Mouse (Mus musculus) MEL (cell line): ENCODE measurements at regions not wholly inside any gene's neighbourhood (a gene's known extent, or its start where the extent isn't known, plus 50 kb on each side); places are given as distances from the start of the nearest gene placed in this dataset.

Source experiments
- DNase-seq: peaks from one replicate; pipeline ENCODE4 v3.0.0; 2011; ENCODE audit warnings: low read depth, low spot score
- H3K27ac ChIP-seq: 2 replicates; pipeline ENCODE4 v1.5.1; 2012; ENCODE audit warnings: low read depth, mild to moderate bottlenecking, control low read depth, low read length, moderate library complexity; ENCODE audit not compliant: control insufficient read depth
- H3K27me3 ChIP-seq, 2 experiments: fragments of 150-350 bp in 1 of 2; sonication (generic) in 1 of 2; 2 replicates each; pipeline ENCODE4 v1.6.1; 2012; ENCODE audit warnings: low read length in 2 of 2, mild to moderate bottlenecking in 2 of 2, improper control_type of control experiment in 1 of 2, moderate library complexity in 1 of 2; ENCODE audit not compliant: insufficient read depth in 2 of 2, control insufficient read depth in 1 of 2
- H3K36me3 ChIP-seq, 2 experiments: 2 replicates each; pipeline ENCODE4 v1.6.1; 2012 to 2014; ENCODE audit warnings: low read length in 2 of 2, improper control_type of control experiment in 1 of 2, inconsistent platforms in 1 of 2, mild to moderate bottlenecking in 1 of 2; ENCODE audit not compliant: insufficient read depth in 2 of 2, control insufficient read depth in 1 of 2
- H3K4me1 ChIP-seq, 2 experiments: fragments of 150-350 bp in 1 of 2; sonication (generic) in 1 of 2; 2 replicates each; pipeline ENCODE4 v1.6.1; 2012; ENCODE audit warnings: low read length in 2 of 2, improper control_type of control experiment in 1 of 2, mild to moderate bottlenecking in 1 of 2; ENCODE audit not compliant: insufficient read depth in 2 of 2, control insufficient read depth in 1 of 2
- H3K4me3 ChIP-seq, 2 experiments: fragments of 150-350 bp in 1 of 2; sonication (generic) in 1 of 2; 2 replicates each; pipeline ENCODE4 v1.5.1; 2012; ENCODE audit warnings: low read depth in 2 of 2, low read length in 2 of 2, mild to moderate bottlenecking in 2 of 2, moderate library complexity in 2 of 2, control low read depth in 1 of 2, improper control_type of control experiment in 1 of 2; ENCODE audit not compliant: control insufficient read depth in 1 of 2, insufficient read depth in 1 of 2
- H3K79me2 ChIP-seq: 2 replicates; pipeline ENCODE4 v1.6.1; 2012; ENCODE audit warnings: mild to moderate bottlenecking, low read length, moderate library complexity; ENCODE audit not compliant: control insufficient read depth, poor library complexity, insufficient read depth
- H3K9ac ChIP-seq: 2 replicates; pipeline ENCODE4 v1.6.1; 2012; ENCODE audit warnings: low read depth, mild to moderate bottlenecking, control low read depth, low read length, moderate library complexity; ENCODE audit not compliant: control insufficient read depth, poor library complexity, severe bottlenecking
- H3K9me3 ChIP-seq: fragments of 150-350 bp; sonication (generic); replicated peaks from 2 replicates; pipeline ENCODE4 v1.6.1; 2012; ENCODE audit warnings: mild to moderate bottlenecking, low read length, improper control_type of control experiment, moderate library complexity; ENCODE audit not compliant: insufficient read depth
- CHD1 ChIP-seq: IDR thresholded peaks from 2 replicates; pipeline ENCODE4 v1.6.1; 2012; ENCODE audit warnings: low read depth, mild to moderate bottlenecking, inconsistent platforms, low read length, improper control_type of control experiment
- CHD2 ChIP-seq: IDR thresholded peaks from 2 replicates; pipeline ENCODE4 v1.6.1; 2011; ENCODE audit warnings: low read length, improper control_type of control experiment
- CTCF ChIP-seq, 3 experiments: IDR thresholded peaks in 2 of 3; conservative IDR thresholded peaks in 1 of 3; 2 replicates each; pipeline ENCODE4 v1.5.1; 2011 to 2012; ENCODE audit warnings: low read length in 3 of 3, low read depth in 2 of 3, mild to moderate bottlenecking in 2 of 3, improper control_type of control experiment in 1 of 3, inconsistent platforms in 1 of 3, mixed read lengths in 1 of 3, moderate library complexity in 1 of 3; ENCODE audit not compliant: control insufficient read depth in 1 of 3, insufficient read depth in 1 of 3, poor library complexity in 1 of 3, severe bottlenecking in 1 of 3
- E2F4 ChIP-seq: IDR thresholded peaks from 2 replicates; pipeline ENCODE4 v1.6.1; 2011; ENCODE audit warnings: low read depth, low read length, improper control_type of control experiment, borderline replicate concordance
- ELF1 ChIP-seq: IDR thresholded peaks from 2 replicates; pipeline ENCODE4 v1.6.1; 2014; ENCODE audit warnings: low read depth, mild to moderate bottlenecking, inconsistent platforms, low read length, improper control_type of control experiment, moderate library complexity
- EP300 ChIP-seq, 2 experiments: IDR thresholded peaks; 2 replicates each; pipeline ENCODE4 v1.6.1; 2011; ENCODE audit warnings: improper control_type of control experiment in 2 of 2, low read length in 2 of 2, low read depth in 1 of 2, mild to moderate bottlenecking in 1 of 2
- ETS1 ChIP-seq: IDR thresholded peaks from 2 replicates; pipeline ENCODE4 v1.6.1; 2012; ENCODE audit warnings: low read depth, mild to moderate bottlenecking, inconsistent platforms, low read length, improper control_type of control experiment, moderate library complexity
- GATA1 ChIP-seq: IDR thresholded peaks from 2 replicates; pipeline ENCODE4 v1.6.1; 2011; ENCODE audit warnings: low read depth, low read length, improper control_type of control experiment
- HCFC1 ChIP-seq: IDR thresholded peaks from 2 replicates; pipeline ENCODE4 v1.6.1; 2012; ENCODE audit warnings: low read depth, mild to moderate bottlenecking, inconsistent platforms, low read length, improper control_type of control experiment, moderate library complexity
- JUND ChIP-seq: IDR thresholded peaks from 2 replicates; pipeline ENCODE4 v1.6.1; 2011; ENCODE audit warnings: low read depth, mild to moderate bottlenecking, improper control_type of control experiment, low read length
- KAT2A ChIP-seq: conservative IDR thresholded peaks from 2 replicates; pipeline ENCODE4 v1.6.1; 2012; ENCODE audit warnings: low read depth, low read length, improper control_type of control experiment, inconsistent platforms
- MAFK ChIP-seq: IDR thresholded peaks from 2 replicates; pipeline ENCODE4 v1.6.1; 2011; ENCODE audit warnings: low read depth, mild to moderate bottlenecking, low read length, improper control_type of control experiment, borderline replicate concordance
- MAZ ChIP-seq: IDR thresholded peaks from 2 replicates; pipeline ENCODE4 v1.6.1; 2012; ENCODE audit warnings: low read depth, mild to moderate bottlenecking, inconsistent platforms, low read length, improper control_type of control experiment
- MEF2A ChIP-seq: IDR thresholded peaks from 2 replicates; pipeline ENCODE4 v1.6.1; 2014; ENCODE audit warnings: low read depth, mild to moderate bottlenecking, inconsistent platforms, low read length, improper control_type of control experiment; ENCODE audit not compliant: poor library complexity, insufficient replicate concordance, severe bottlenecking; ENCODE audit errors: extremely low read depth
- MXI1 ChIP-seq: IDR thresholded peaks from 2 replicates; pipeline ENCODE4 v1.6.1; 2011; ENCODE audit warnings: mild to moderate bottlenecking, low read depth, low read length, improper control_type of control experiment
- MYB ChIP-seq: IDR thresholded peaks from 2 replicates; pipeline ENCODE4 v1.6.1; 2011; ENCODE audit warnings: mild to moderate bottlenecking, low read depth, low read length, improper control_type of control experiment
- MYC ChIP-seq: IDR thresholded peaks from 2 replicates; pipeline ENCODE4 v1.6.1; 2011; ENCODE audit warnings: low read depth, mild to moderate bottlenecking, low read length, improper control_type of control experiment, moderate library complexity
- NRF1 ChIP-seq: IDR thresholded peaks from 2 replicates; pipeline ENCODE4 v1.6.1; 2014; ENCODE audit warnings: low read depth, mild to moderate bottlenecking, inconsistent platforms, low read length, improper control_type of control experiment, moderate library complexity; ENCODE audit not compliant: poor library complexity, insufficient read depth, severe bottlenecking
- POLR2A ChIP-seq, 2 experiments: IDR thresholded peaks; 2 replicates each; pipeline ENCODE4 v1.6.1; 2011 to 2012; ENCODE audit warnings: low read length in 2 of 2, mild to moderate bottlenecking in 2 of 2, control low read depth in 1 of 2, improper control_type of control experiment in 1 of 2, low read depth in 1 of 2, moderate library complexity in 1 of 2; ENCODE audit not compliant: control insufficient read depth in 1 of 2, insufficient read depth in 1 of 2, poor library complexity in 1 of 2
- POLR2AphosphoS2 ChIP-seq: IDR thresholded peaks from 2 replicates; pipeline ENCODE4 v1.6.1; 2011; ENCODE audit warnings: low read length, improper control_type of control experiment
- POLR2AphosphoS5 ChIP-seq: IDR thresholded peaks from 2 replicates; pipeline ENCODE4 v1.6.1; 2012; ENCODE audit warnings: low read depth, borderline replicate concordance, mild to moderate bottlenecking, inconsistent platforms, low read length, moderate library complexity, mixed read lengths
- RAD21 ChIP-seq: IDR thresholded peaks from 2 replicates; pipeline ENCODE4 v1.6.1; 2011; ENCODE audit warnings: mild to moderate bottlenecking, low read depth, low read length, improper control_type of control experiment
- RCOR1 ChIP-seq: IDR thresholded peaks from 2 replicates; pipeline ENCODE4 v1.6.1; 2012; ENCODE audit warnings: low read depth, mild to moderate bottlenecking, inconsistent platforms, low read length, improper control_type of control experiment
- SIN3A ChIP-seq: IDR thresholded peaks from 2 replicates; pipeline ENCODE4 v1.6.1; 2012; ENCODE audit warnings: low read length, improper control_type of control experiment, inconsistent platforms
- TAL1 ChIP-seq: IDR thresholded peaks from 2 replicates; pipeline ENCODE4 v1.6.1; 2012; ENCODE audit warnings: mild to moderate bottlenecking, inconsistent platforms, low read length, moderate library complexity, mixed read lengths
- TBP ChIP-seq: IDR thresholded peaks from 2 replicates; pipeline ENCODE4 v1.8.0; 2011; ENCODE audit warnings: low read depth, low read length, improper control_type of control experiment
- TCF12 ChIP-seq: IDR thresholded peaks from 2 replicates; pipeline ENCODE4 v1.6.1; 2014; ENCODE audit warnings: low read depth, mild to moderate bottlenecking, inconsistent platforms, low read length, improper control_type of control experiment, moderate library complexity
- ZC3H11A ChIP-seq: IDR thresholded peaks from 2 replicates; pipeline ENCODE4 v1.6.1; 2012; ENCODE audit warnings: low read depth, mild to moderate bottlenecking, inconsistent platforms, low read length, improper control_type of control experiment
- ZKSCAN1 ChIP-seq: IDR thresholded peaks from 2 replicates; pipeline ENCODE4 v1.6.1; 2012; ENCODE audit warnings: low read depth, mild to moderate bottlenecking, inconsistent platforms, low read length, improper control_type of control experiment, moderate library complexity
- ZMIZ1 ChIP-seq: IDR thresholded peaks from 2 replicates; pipeline ENCODE4 v1.6.1; 2012; ENCODE audit warnings: low read depth, mild to moderate bottlenecking, inconsistent platforms, low read length, improper control_type of control experiment, moderate library complexity

DNA sequence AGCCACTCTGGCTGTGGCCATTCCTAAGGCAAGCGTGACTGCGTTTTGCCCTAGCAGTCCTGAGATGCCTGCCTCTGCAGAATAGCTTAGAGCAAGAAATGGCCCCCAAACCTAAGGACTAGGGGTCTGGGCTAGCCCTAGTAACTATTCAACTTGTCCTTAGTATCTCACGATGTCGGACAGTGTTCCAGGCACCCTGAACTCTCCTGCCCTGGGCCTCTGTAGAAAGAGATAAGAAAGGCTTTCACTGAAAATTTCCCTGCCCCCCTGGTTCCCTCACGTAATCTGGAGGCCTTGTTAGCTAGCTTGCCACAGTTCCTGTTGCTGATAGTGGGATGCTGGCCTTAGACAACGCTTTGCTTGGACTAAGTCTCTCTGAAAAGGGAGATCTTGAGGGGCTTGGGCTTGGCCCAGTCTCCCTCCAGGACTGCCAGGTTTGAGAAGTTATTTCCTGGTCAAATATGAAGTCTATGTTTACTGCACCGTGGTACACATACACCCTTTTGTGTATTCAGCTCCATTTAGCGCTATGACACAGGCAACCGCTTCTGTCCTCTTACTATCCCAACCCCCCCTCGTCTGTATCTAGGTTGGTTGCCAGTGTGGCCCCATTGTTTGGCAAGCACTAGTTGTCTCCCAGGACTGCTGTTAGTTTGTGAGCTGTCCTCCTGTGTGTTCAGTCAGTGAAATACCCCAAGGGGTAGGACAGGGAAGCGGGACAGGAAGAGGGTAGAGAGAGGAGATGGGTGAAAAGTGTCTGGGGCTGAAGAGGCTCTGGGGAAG lies 104.3 kb upstream of the Trpm1 start (continued):
- TF ChIP-seq TBP (peak; percentile 62), MXI1 (peak; percentile 62), TAL1 (peak; percentile 84), GATA1 (peak; percentile 96), RCOR1 (peak; percentile 85), POLR2AphosphoS2 (peak; percentile 58; the same call in 1 of the 2 replicates), SIN3A (peak; percentile 90), CHD1 (peak; percentile 95), KAT2A (peak; percentile 54; the same call in 1 of the 2 replicates)

DNA sequence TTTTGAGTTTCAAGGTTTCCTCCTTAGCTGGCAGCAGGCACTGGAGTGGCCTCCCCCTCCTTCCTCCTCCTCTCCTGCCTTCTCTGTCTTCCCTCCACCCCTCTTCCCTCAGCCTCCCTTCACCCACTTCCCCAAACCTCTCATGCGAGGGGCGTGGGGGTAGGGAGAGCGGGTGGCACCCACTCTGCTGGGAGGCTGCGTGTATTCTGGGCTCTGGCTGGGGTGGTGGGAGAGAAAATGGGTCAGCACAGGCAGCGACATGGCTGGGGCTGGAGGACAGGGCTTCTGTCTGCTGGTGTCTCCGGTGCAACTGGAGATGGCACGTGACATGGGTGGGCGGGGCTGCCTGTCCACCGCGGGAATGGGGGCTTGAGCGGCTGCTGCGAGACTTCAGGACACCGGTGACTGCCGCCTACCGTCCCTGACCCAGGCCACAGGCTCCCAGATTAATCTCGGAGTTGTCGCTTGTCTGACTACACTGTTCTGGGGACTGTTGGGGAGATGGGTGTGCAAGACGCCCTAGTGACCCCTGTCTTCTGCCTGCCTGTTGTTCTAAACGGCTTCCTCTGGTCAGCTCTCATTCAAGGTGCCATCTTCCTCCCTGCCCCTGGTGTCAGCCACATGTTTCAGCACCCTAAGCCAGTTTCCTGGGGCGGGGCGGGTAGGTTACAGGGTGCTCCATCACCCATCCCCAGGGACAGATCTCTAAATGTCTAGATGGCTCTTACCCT lies 105.0 kb upstream of the Trpm1 start:
- Histone ChIP-seq H3K36me3 (peaks cover 0 to 25% of the 10 kb centered on the region in 2 experiments; a peak in 2 of 4 replicates), H3K4me3 (peak overlapping the region; percentile 43 to 57), H3K4me1 (peaks cover 17 to 33% of the 10 kb centered on the region in 2 experiments), H3K27me3 (no peaks in the 10 kb centered on the region), H3K9ac (peak overlapping the region; percentile 78), H3K27ac (peak overlapping the region; percentile 100), H3K79me2 (no peaks in the 10 kb centered on the region; the same call in 1 of the 2 replicates), H3K9me3 (no peaks in the 10 kb centered on the region)
- DNase-seq, result peak; percentile 94
- TF ChIP-seq SIN3A (no peak; the same call in 1 of the 2 replicates), POLR2A (IDR thresholded peaks at IDR 0.05; ENCODE audit: control insufficient read depth in 1 of 2, insufficient read depth in 1 of 2, low read depth in 1 of 2, low read length in 2 of 2, poor library complexity in 1 of 2) (peak; percentile 54 to 88; a peak in 3 of 4 replicates), MYC (no peak), TCF12 (peak; percentile 57; the same call in 1 of the 2 replicates), POLR2AphosphoS2 (peak; percentile 48; the same call in 1 of the 2 replicates), CHD1 (no peak; the same call in 1 of the 2 replicates), ZKSCAN1 (no peak), ZMIZ1 (peak; percentile 83), ETS1 (peak; percentile 17), ELF1 (no peak), CHD2 (no peak; the same call in 1 of the 2 replicates), MAZ (peak; percentile 71), EP300 (IDR thresholded peaks at IDR 0.05; ENCODE audit: low read depth in 1 of 2, low read length in 2 of 2) (no peak; a peak in 1 of 4 replicates), TBP (peak; percentile 53; the same call in 1 of the 2 replicates), TAL1 (no peak), MAFK (no peak), POLR2AphosphoS5 (0 out of 2 replicates have a peak, but pooled peaks have one; percentile 10), E2F4 (peak; percentile 73; the same call in 1 of the 2 replicates), KAT2A (no peak), RAD21 (no peak), CTCF (IDR thresholded peaks at IDR 0.05 in 2 of 3, conservative IDR thresholded peaks at IDR 0.05 in 1 of 3; ENCODE audit: control insufficient read depth in 1 of 3, insufficient read depth in 1 of 3, low read depth in 2 of 3, low read length in 3 of 3, poor library complexity in 1 of 3, severe bottlenecking in 1 of 3) (no peak; a peak in 1 of 6 replicates), MXI1 (peak; percentile 50; the same call in 1 of the 2 replicates), HCFC1 (no peak), MYB (no peak), MEF2A (0 out of 2 replicates have a peak, but pooled peaks have one; percentile 14), NRF1 (no peak), JUND (no peak), ZC3H11A (no peak)
